Mouse (Mus musculus) intestine, embryonic 16.5 days (tissue): ENCODE results near the gene Tk2. TPM values are rescaled to one million over a fixed set of nuclear protein-coding genes. Genes with fewer than 3 reads are reported as not detected.
A peak's percentile ranks its signal among the peaks of the same experiment; 100 is the strongest.

Experiments used
- ATAC-seq: fragments of 200-750 bp; cut with Nextera tagmentation; 2 replicates; pipeline ENCODE4 v1.8.0; 2017; ENCODE audit warnings: moderate TSS enrichment, moderate library complexity
- H3K27ac ChIP-seq: fragments of 300-500 bp; sonication (generic); 2 replicates; pipeline ENCODE4 v1.5.1; 2014; ENCODE audit warnings: mild to moderate bottlenecking, low read length
- H3K27me3 ChIP-seq: fragments of 300-500 bp; sonication (generic); replicated peaks from 2 replicates; pipeline ENCODE4 v1.6.1; 2014; ENCODE audit warnings: low read length, control low read depth, mixed read lengths; ENCODE audit not compliant: control insufficient read depth, insufficient read depth
- H3K36me3 ChIP-seq: fragments of 300-500 bp; sonication (generic); 2 replicates; pipeline ENCODE4 v1.6.1; 2014; ENCODE audit warnings: low read length, control low read depth; ENCODE audit not compliant: control insufficient read depth, insufficient read depth
- H3K4me1 ChIP-seq: fragments of 300-500 bp; sonication (generic); 2 replicates; pipeline ENCODE4 v1.6.1; 2014; ENCODE audit warnings: low read length, control low read depth, mixed read lengths; ENCODE audit not compliant: control insufficient read depth, insufficient read depth
- H3K4me2 ChIP-seq: fragments of 300-500 bp; sonication (generic); 2 replicates; pipeline ENCODE4 v1.6.1; 2014; ENCODE audit warnings: low read depth, low read length, control low read depth
- H3K4me3 ChIP-seq: fragments of 300-500 bp; sonication (generic); 2 replicates; pipeline ENCODE4 v1.5.1; 2014; ENCODE audit warnings: mild to moderate bottlenecking, low read length
- H3K9ac ChIP-seq: fragments of 300-500 bp; sonication (generic); 2 replicates; pipeline ENCODE4 v1.6.1; 2014; ENCODE audit warnings: low read depth, low read length
- H3K9me3 ChIP-seq: fragments of 300-500 bp; sonication (generic); 2 replicates; pipeline ENCODE4 v1.6.1; 2016; ENCODE audit warnings: low read length, control low read depth; ENCODE audit not compliant: control insufficient read depth
- WGBS: fragments of 180-500 bp; shearing (Covaris S2); extraction: QIAGEN DNeasy Blood & Tissue Kit; methylation state at CpG from one replicate; pipeline ENCODE4 v1.1.7; 2014; 5-methylcytosine and 5-hydroxymethylcytosine counted together
- polyA plus RNA-seq: library from polyadenylated mRNA; unstranded; fragments of >200 nt; fragmentation: Nextera tagmentation; extraction: Ambion mirVana; gene quantifications from 2 replicates; pipeline ENCODE4 v1.2.1, GENCODE M21; 2015

Tk2 gene
- polyA plus RNA-seq, 1 experiment from 2014 or later: 13.4 TPM

GRCm38 (mm10) chr8:104199802-104200201 is 48.6 kb downstream of the Tk2 start:
- Histone ChIP-seq H3K4me2 (no peak overlapping the region), H3K9ac (no peak overlapping the region), H3K4me3 (no peak overlapping the region), H3K27ac (no peak overlapping the region), H3K9me3 (no peaks in the 10 kb centered on the region; the same call in 1 of the 2 replicates), H3K27me3 (no peaks in the 10 kb centered on the region), H3K4me1 (no peaks in the 10 kb centered on the region), H3K36me3 (no peaks in the 10 kb centered on the region)
- no peak for ATAC-seq
- WGBS: 60% methylated on average over 5 of the region's 5 CpGs

- H3K4me3 ChIP-seq: no peak overlapping the region
- no peak overlapping the region for H3K27ac ChIP-seq
- no peak overlapping the region for H3K4me2 ChIP-seq
- H3K27me3 ChIP-seq: no peaks in the 10 kb centered on the region
- H3K4me1 ChIP-seq: no peaks in the 10 kb centered on the region
- H3K9me3 ChIP-seq: no peaks in the 10 kb centered on the region; the same call in 1 of the 2 replicates
- 18% methylated on average over 11 of the region's 11 CpGs for WGBS
- peak; percentile 90 for ATAC-seq
- no peaks in the 10 kb centered on the region for H3K36me3 ChIP-seq
- H3K9ac ChIP-seq: no peak overlapping the region
Observed at GRCm38 (mm10) chr8:104191496-104191895, 56.9 kb downstream of the Tk2 start.

DNA sequence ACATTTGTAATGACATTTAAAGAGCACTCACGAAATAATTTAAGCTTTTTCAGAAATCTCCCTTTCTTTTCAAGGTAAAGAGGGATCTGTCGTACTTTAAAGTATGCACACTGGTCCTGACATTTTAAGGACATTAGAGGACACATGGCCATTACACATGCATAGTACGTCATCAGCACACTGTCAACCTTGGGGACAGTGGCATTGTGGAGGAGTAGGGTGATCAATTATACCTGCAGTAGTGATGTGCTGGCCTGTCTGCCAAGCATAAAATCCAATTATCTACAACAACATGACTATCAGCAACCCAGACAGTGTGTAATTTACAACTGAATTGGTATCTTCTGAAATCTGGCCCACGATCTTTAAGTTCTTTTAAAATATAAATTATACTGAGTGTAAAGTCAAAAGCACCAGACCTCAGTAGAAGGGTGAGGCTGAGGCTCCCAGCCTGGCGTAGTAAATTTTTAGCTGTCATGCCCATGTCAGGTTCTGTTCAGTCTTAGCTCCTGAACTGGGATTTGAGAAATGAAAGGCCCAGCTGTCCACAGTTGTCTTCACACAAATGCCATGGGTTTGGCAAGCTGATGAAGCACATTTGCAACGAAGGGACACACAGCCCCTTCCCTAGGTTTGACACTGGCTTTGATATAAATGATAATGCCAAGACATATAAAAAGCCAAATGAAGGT is 57.4 kb downstream of the Tk2 start:
- no peak for ATAC-seq
- no peak overlapping the region for H3K9ac ChIP-seq
- H3K27me3 ChIP-seq: no peaks in the 10 kb centered on the region
- H3K27ac ChIP-seq: no peak overlapping the region
- no peaks in the 10 kb centered on the region for H3K9me3 ChIP-seq
- H3K4me1 ChIP-seq: no peaks in the 10 kb centered on the region
- no peaks in the 10 kb centered on the region for H3K36me3 ChIP-seq
- WGBS: 59% methylated on average over 6 of the region's 6 CpGs
- no peak overlapping the region for H3K4me2 ChIP-seq
- H3K4me3 ChIP-seq: no peak overlapping the region

- Histone ChIP-seq H3K4me2 (no peak overlapping the region), H3K36me3 (no peaks in the 10 kb centered on the region), H3K4me1 (0 out of 2 replicates have a peak, but pooled peaks cover 2% of the 10 kb centered on the region), H3K9me3 (no peaks in the 10 kb centered on the region), H3K9ac (no peak overlapping the region), H3K27me3 (no peaks in the 10 kb centered on the region), H3K4me3 (no peak overlapping the region), H3K27ac (no peak overlapping the region)
- 59% methylated on average over 5 of the region's 5 CpGs for WGBS
- no peak for ATAC-seq
Observed at GRCm38 (mm10) chr8:104188459-104188858, 59.9 kb downstream of the Tk2 start.

GRCm38 (mm10) chr8:104187622-104188021 is 60.7 kb downstream of the Tk2 start:
- 0 out of 2 replicates have a peak, but pooled peaks cover 2% of the 10 kb centered on the region for H3K4me1 ChIP-seq
- H3K4me3 ChIP-seq: no peak overlapping the region
- no peaks in the 10 kb centered on the region for H3K9me3 ChIP-seq
- WGBS: 88% methylated on average over 6 of the region's 6 CpGs
- ATAC-seq: no peak
- H3K36me3 ChIP-seq: no peaks in the 10 kb centered on the region
- H3K4me2 ChIP-seq: no peak overlapping the region
- H3K27me3 ChIP-seq: no peaks in the 10 kb centered on the region
- no peak overlapping the region for H3K27ac ChIP-seq
- H3K9ac ChIP-seq: no peak overlapping the region

- no peak for ATAC-seq
- whole genome bisulfite sequencing: 82% methylated on average over 4 of the region's 4 CpGs
- H3K36me3 ChIP-seq: no peaks in the 10 kb centered on the region
- no peaks in the 10 kb centered on the region for H3K9me3 ChIP-seq
- no peaks in the 10 kb centered on the region for H3K27me3 ChIP-seq
- H3K27ac ChIP-seq: no peak overlapping the region
- no peak overlapping the region for H3K4me3 ChIP-seq
- no peak overlapping the region for H3K9ac ChIP-seq
- 0 out of 2 replicates have a peak, but pooled peaks cover 2% of the 10 kb centered on the region for H3K4me1 ChIP-seq
- no peak overlapping the region for H3K4me2 ChIP-seq
Observed at GRCm38 (mm10) chr8:104186827-104187226, 61.5 kb downstream of the Tk2 start.

DNA sequence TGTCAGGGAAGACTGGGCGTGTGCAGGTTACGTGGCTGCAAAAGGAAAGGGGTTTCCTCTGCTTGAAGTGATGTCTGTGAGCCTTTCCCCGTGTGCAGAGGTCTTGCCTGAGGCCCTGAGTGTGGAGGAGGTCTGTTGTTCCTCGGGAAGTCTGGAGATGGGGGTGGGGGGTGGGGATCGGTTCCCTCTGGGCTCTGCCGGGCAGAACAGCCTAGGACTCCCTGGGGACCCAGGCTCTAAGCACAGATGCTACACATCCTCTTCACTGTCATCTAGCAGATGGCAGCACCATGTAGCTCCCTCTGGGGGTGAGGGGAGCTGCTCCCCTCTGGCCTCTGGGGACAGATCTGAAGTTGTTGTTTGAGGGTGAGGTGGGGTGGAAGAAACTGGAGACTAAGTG is 63.5 kb downstream of the Tk2 start:
- no peak for ATAC-seq
- 30% methylated on average over 6 of the region's 6 CpGs for WGBS

DNA sequence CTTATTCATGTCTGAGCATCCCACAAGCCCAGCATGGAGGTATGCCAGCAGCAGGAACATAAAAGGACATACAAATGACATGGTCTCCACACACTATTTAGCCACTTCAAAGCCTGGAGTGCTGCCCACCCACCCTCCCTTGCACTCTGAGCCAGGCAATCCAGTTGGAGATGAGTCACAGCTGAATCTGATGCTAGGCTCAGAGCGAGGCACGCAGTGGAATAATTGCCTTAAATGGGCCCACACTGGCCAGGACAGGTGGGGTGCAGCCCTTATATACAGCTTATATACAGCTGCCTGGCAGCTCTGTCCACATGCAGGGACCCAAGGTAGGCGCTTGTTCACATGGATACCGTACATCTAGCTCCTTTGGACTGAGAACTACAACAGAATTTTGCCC is 71.3 kb downstream of the Tk2 start:
- ATAC-seq: no peak
- Histone ChIP-seq H3K27ac (no peak overlapping the region), H3K9ac (no peak overlapping the region), H3K4me2 (no peak overlapping the region), H3K36me3 (no peaks in the 10 kb centered on the region), H3K9me3 (no peaks in the 10 kb centered on the region), H3K4me3 (no peak overlapping the region), H3K4me1 (no peaks in the 10 kb centered on the region), H3K27me3 (peaks cover 14% of the 10 kb centered on the region)
- 72% methylated on average over 4 of the region's 4 CpGs for WGBS

More for the DNA sequence above, 63.5 kb downstream of the Tk2 start:
- Histone ChIP-seq H3K27ac (no peak overlapping the region), H3K9me3 (no peaks in the 10 kb centered on the region), H3K36me3 (no peaks in the 10 kb centered on the region), H3K4me3 (no peak overlapping the region), H3K4me2 (no peak overlapping the region), H3K9ac (no peak overlapping the region), H3K4me1 (0 out of 2 replicates have a peak, but pooled peaks cover 2% of the 10 kb centered on the region), H3K27me3 (no peaks in the 10 kb centered on the region)
